Mouse (Mus musculus) ES-Bruce4 (cell line): ENCODE results near the gene Mtus2. TPM values are rescaled to one million over a fixed set of nuclear protein-coding genes. Genes with fewer than 3 reads are reported as not detected.

Experiments used
- H3K27ac ChIP-seq: 2 replicates; pipeline ENCODE4 v1.5.1; 2012; ENCODE audit warnings: low read length, inconsistent platforms; ENCODE audit not compliant: insufficient read depth
- H3K27me3 ChIP-seq: 2 replicates; pipeline ENCODE4 v1.6.1; 2012; ENCODE audit warnings: mild to moderate bottlenecking, low read length, inconsistent platforms; ENCODE audit not compliant: control insufficient read depth, poor library complexity, insufficient read depth, severe bottlenecking
- H3K36me3 ChIP-seq: 2 replicates; pipeline ENCODE4 v1.6.1; 2012; ENCODE audit warnings: inconsistent platforms, mild to moderate bottlenecking, low read length, moderate library complexity; ENCODE audit not compliant: control insufficient read depth, poor library complexity, insufficient read depth, severe bottlenecking
- H3K4me1 ChIP-seq: one replicate; pipeline ENCODE4 v1.8.1; 2011; ENCODE audit warnings: low read length; ENCODE audit not compliant: control insufficient read depth, insufficient read depth
- H3K4me3 ChIP-seq: 2 replicates; pipeline ENCODE4 v1.5.1; 2011; ENCODE audit warnings: low read depth, mild to moderate bottlenecking, low read length
- H3K9ac ChIP-seq: 2 replicates; pipeline ENCODE4 v1.6.1; 2012; ENCODE audit warnings: low read depth, mild to moderate bottlenecking, inconsistent platforms; ENCODE audit not compliant: poor library complexity, severe bottlenecking
- H3K9me3 ChIP-seq: replicated peaks from 2 replicates; pipeline ENCODE4 v1.6.1; 2012; ENCODE audit warnings: mild to moderate bottlenecking, low read length, inconsistent platforms; ENCODE audit not compliant: control insufficient read depth, poor library complexity, insufficient read depth, severe bottlenecking
- CTCF ChIP-seq: IDR thresholded peaks from one replicate; pipeline ENCODE4 v1.8.1; 2011; ENCODE audit warnings: low read depth, low read length
- EP300 ChIP-seq: IDR thresholded peaks from 2 replicates; pipeline ENCODE4 v1.6.1; 2011; ENCODE audit warnings: low read depth, low read length; ENCODE audit not compliant: insufficient read depth
- POLR2A ChIP-seq: IDR thresholded peaks from one replicate; pipeline ENCODE4 v1.8.1; 2011; ENCODE audit warnings: low read length; ENCODE audit not compliant: insufficient read depth
- polyA plus RNA-seq: library from polyadenylated mRNA; stranded (reverse); fragments of >200 nt; gene quantifications from 2 replicates; pipeline ENCODE4 v1.2.4, GENCODE M21; 2011; ENCODE audit warnings: low read depth; ENCODE audit not compliant: missing spikeins, insufficient read depth, insufficient read length

Mtus2 gene
- polyA plus RNA-seq, 1 experiment = 2.4 TPM

DNA sequence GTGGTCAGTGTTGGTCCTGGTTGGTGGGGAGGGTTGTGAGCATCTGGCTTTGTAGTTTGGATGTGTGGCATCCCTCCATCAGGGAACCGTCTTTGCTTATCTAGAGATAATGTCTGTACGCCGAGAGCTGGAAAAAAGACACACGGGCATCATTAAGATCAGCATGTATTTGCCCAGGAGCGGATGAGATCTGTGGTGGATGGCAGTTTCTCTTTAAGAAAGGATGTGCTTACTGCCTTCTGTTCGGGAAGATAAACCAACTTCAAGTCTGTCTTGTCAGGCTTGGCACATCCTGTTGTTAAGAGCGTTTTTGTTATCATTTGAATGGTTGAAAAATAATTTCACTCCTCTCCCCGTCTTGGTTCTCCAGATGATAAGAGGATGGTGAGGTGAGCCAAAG lies 58.3 kb downstream of the Mtus2 start:
- H3K27me3 ChIP-seq = no peaks in the 10 kb centered on the region
- no peak overlapping the region for H3K9ac ChIP-seq
- no peaks in the 10 kb centered on the region for H3K4me1 ChIP-seq
- H3K4me3 ChIP-seq = no peak overlapping the region
- no peak overlapping the region for H3K27ac ChIP-seq
- H3K9me3 ChIP-seq = no peaks in the 10 kb centered on the region; the same call in 1 of the 2 replicates
- TF ChIP-seq POLR2A (no peak), CTCF (no peak), EP300 (no peak)
- no peaks in the 10 kb centered on the region for H3K36me3 ChIP-seq

- Histone ChIP-seq H3K9ac (no peak overlapping the region), H3K9me3 (no peaks in the 10 kb centered on the region; the same call in 1 of the 2 replicates), H3K4me3 (no peak overlapping the region), H3K4me1 (no peaks in the 10 kb centered on the region), H3K27ac (no peak overlapping the region), H3K36me3 (no peaks in the 10 kb centered on the region), H3K27me3 (no peaks in the 10 kb centered on the region)
- TF ChIP-seq CTCF = no peak
Measured at GRCm38 (mm10) chr5:148017371-148017770, 60.3 kb downstream of the Mtus2 start.

- no peak for TF ChIP-seq POLR2A
- TF ChIP-seq CTCF = no peak
- TF ChIP-seq EP300 = no peak
- no peaks in the 10 kb centered on the region for H3K27me3 ChIP-seq
Measured at GRCm38 (mm10) chr5:148022784-148023183, 65.7 kb downstream of the Mtus2 start.

GRCm38 (mm10) chr5:148026401-148027349 lies 69.6 kb downstream of the Mtus2 start:
- H3K4me3 ChIP-seq = no peak overlapping the region
- no peaks in the 10 kb centered on the region for H3K27me3 ChIP-seq
- no peak overlapping the region for H3K27ac ChIP-seq
- no peaks in the 10 kb centered on the region for H3K4me1 ChIP-seq
- H3K9ac ChIP-seq = no peak overlapping the region
- H3K36me3 ChIP-seq = no peaks in the 10 kb centered on the region
- TF ChIP-seq POLR2A (no peak), CTCF (peak; percentile 51), EP300 (no peak)
- H3K9me3 ChIP-seq = no peaks in the 10 kb centered on the region

More at GRCm38 (mm10) chr5:148022784-148023183, 65.7 kb downstream of the Mtus2 start:
- no peak overlapping the region for H3K27ac ChIP-seq
- no peaks in the 10 kb centered on the region for H3K36me3 ChIP-seq
- no peak overlapping the region for H3K9ac ChIP-seq
- H3K4me3 ChIP-seq = no peak overlapping the region
- H3K9me3 ChIP-seq = no peaks in the 10 kb centered on the region
- H3K4me1 ChIP-seq = no peaks in the 10 kb centered on the region

GRCm38 (mm10) chr5:148027985-148028384 lies 70.9 kb downstream of the Mtus2 start:
- TF ChIP-seq POLR2A = no peak
- TF ChIP-seq CTCF = no peak
- TF ChIP-seq EP300 = no peak
- no peak overlapping the region for H3K4me3 ChIP-seq

DNA sequence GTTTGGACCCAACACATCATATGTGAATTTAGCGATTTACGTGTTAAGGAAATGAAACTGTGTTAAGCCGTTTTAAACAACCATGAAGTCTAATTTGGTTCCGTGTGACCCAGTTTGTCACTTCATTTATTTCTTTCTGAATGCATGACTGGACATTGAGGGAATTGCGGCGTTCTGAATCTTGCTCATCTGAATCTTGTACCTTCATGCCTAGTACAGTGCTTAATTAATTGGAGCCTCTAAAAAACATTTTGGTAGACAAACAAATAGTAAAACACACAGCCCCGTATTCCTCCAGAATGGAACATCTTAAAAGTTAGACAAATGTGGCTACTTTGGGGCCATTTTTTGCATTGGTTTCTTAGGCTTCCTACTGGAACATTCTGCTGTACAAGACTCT lies 84.5 kb downstream of the Mtus2 start:
- no peak for TF ChIP-seq CTCF
- TF ChIP-seq EP300 = no peak
- no peak for TF ChIP-seq POLR2A

More at GRCm38 (mm10) chr5:148027985-148028384, 70.9 kb downstream of the Mtus2 start:
- Histone ChIP-seq H3K27ac (no peak overlapping the region), H3K9ac (no peak overlapping the region), H3K4me1 (no peaks in the 10 kb centered on the region), H3K9me3 (no peaks in the 10 kb centered on the region), H3K36me3 (no peaks in the 10 kb centered on the region), H3K27me3 (no peaks in the 10 kb centered on the region)

More for the DNA sequence above, 84.5 kb downstream of the Mtus2 start:
- Histone ChIP-seq H3K4me3 (no peak overlapping the region), H3K4me1 (no peaks in the 10 kb centered on the region), H3K36me3 (no peaks in the 10 kb centered on the region), H3K27ac (no peak overlapping the region), H3K9ac (no peak overlapping the region), H3K9me3 (no peaks in the 10 kb centered on the region; the same call in 1 of the 2 replicates), H3K27me3 (no peaks in the 10 kb centered on the region)
